Mouse (Mus musculus) embryo, embryonic 11 days (tissue): ENCODE measurements around the gene Vmn1r219.
"Not testable (repeated sequence)": the region's sequence is repeated elsewhere in the genome, so short reads cannot be mapped to it uniquely, and the experiment has no call there.

Experiments used
- DNase-seq: peaks from one replicate; pipeline ENCODE4 v3.0.0-alpha.2; 2015

Vmn1r219 gene

DNA sequence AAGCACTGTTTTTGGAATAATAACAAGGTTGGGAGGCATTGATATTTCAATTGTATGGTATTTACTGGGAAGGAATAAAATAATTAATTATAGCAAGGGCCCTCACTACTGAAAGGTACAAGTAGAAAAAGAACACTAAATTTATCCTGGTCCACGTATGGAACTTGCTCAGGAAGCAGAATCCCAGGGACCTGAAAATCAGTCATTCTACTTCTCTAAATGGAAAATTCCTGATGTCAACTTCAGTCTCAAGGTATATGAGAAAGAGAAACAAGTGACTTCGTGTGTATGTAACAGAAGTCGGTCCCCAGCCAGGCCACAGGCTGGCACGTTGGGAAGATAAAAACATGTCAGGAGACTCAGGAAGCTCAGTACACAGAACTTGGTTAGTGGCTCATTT is at the start of gene Vmn1r219:
Gene Vmn1r219, plus strand, starts transcription at position 301 of the 400 bp plus-strand sequence.
- DNase-seq: no peak

DNA sequence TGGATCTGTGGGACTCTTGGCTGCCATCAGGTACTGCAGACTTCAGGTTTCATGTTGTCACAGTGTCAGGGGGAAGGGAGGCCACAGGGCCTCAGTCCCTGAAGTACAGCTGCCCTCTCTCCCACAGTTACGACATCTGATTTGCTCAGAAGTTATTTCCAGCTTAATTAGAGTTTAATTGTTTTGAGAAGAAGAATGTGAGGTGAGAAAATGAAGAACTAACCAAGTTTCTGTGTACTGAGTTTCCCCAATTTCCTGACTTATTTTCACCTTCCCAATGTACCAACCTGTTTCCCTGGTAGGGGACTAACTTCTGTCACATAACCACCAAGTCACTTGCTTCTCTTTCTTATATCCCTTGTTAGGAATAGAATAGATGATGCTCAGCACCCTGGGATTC is 41.0 kb upstream of the Vmn1r219 start, which contains the start of gene Vmn1r217:
Gene Vmn1r217, minus strand, starts transcription at position 101 of the 400 bp plus-strand sequence.
- not testable (repeated sequence) for DNase-seq

- DNase-seq: no peak
Observed at GRCm38 (mm10) chr13:23120611-23121010, 38.5 kb upstream of the Vmn1r219 start.

DNA sequence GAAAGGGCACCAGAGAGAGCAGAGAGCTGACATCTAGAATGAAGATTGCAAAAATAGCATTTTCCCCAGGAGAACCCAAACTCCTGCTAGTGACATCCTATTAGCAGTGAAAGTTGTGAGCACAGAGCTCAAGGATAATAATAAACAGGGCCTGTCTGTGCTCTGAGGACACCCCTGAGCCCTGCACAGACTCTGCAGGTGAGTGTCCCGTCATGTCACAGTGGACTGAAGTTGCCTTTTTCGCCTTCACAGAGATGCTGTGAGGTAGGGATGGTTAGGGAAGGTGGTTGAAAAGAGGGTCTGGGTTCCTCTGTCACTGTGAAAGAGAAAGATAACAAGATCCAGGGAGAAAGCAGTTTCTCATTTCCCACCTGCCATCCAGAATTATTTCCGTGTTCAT is 26.0 kb upstream of the Vmn1r219 start, which contains the start of gene Vmn1r218:
Gene Vmn1r218, plus strand, starts transcription at position 57 of the 400 bp plus-strand sequence.
- no peak for DNase-seq

- DNase-seq: no peak
Observed at GRCm38 (mm10) chr13:23133501-23133900, 25.6 kb upstream of the Vmn1r219 start.

- no peak for DNase-seq
Observed at GRCm38 (mm10) chr13:23138880-23139279, 20.2 kb upstream of the Vmn1r219 start.

DNA sequence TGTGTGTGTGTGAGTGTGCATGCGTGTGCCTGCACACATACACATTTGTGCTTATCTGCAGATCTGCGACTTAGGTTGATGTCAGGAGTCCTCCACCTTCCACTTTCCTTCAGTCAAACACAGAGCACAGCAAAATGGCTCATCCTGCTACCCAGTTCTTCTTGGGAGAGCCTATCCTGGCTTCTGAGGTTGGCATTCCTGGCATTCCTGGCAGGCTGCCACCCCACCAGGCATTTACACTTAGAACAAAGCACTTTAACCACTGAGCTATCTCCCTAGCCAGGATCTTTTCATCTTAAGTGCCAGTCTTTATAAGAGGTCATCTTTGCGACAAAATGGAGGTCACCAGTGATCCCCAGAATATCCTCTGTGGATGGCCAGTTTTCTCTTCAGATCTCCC is 1.3 kb upstream of the Vmn1r219 start:
- DNase-seq: no peak

DNA sequence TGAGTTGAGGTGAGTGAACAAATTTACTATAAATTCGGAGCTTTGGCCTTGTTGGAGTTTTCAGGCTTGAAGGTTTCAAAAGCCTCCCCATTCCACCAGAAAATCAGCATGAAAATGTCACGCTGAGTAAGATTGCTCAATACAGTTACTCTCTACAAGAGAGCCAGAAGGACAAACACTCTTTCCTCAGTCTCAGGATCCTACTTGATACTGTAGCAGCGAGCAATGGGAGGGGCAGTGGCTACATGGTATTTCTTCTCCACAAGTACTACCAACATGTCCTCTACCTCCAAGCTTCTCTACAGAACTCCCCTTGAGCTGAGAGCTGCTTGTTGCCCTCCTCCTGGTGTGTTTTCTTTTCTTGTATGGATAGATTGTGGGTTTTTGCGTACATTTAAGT is 7.4 kb downstream of the Vmn1r219 start:
- not testable (repeated sequence) for DNase-seq

DNA sequence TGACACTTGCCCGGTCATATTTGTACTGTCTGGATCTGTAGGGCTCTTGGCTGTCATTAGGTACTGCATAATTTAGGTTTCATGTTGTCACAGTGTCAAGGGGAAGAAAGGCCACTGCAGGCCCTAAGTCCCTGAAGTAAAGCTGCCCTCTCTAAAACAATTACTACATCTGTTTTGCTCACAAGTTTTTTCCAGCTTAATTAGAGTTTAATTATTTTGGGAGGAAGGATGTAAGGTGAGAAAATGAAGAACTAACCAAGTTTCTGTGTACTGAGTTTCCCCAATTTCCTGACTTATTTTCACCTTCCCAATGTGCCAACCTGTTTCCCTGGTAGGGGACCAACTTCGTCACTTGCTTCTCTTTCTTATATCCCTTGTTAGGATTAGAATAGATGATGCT is 28.8 kb downstream of the Vmn1r219 start, which contains the start of gene Vmn1r220:
Gene Vmn1r220, minus strand, starts transcription at position 101 of the 400 bp plus-strand sequence.
- DNase-seq: no peak

DNA sequence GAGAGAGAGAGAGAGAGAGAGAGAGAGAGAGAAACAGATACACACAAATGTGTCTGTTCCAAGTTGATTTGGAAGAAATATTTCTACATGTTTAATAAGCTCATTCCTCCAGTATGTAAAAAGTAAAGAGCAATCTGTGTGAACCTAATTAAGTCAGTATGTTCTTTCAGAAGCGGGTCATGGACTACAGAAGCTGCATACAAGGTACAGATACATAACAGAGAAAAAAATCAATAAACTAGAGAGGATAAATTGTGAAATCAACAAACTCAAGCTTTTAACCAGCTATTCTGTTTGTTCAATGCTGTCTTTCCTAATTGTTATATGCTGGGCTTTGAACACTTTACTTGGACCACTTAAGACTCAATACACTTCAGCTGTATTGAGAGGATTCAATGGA is 44.8 kb downstream of the Vmn1r219 start:
- DNase-seq: not testable (repeated sequence)

- not testable (repeated sequence) for DNase-seq
Observed at GRCm38 (mm10) chr13:23213827-23214226, 54.7 kb downstream of the Vmn1r219 start, which contains the start of gene Vmn1r221. Gene Vmn1r221, plus strand, starts transcription at chr13:23214127.
